Mouse (Mus musculus) central nervous system, embryonic 18 days (tissue): ENCODE results near the gene Majin. TPM values are rescaled to one million over a fixed set of nuclear protein-coding genes. Genes with fewer than 3 reads are reported as not detected.

Experiments
- polyA plus RNA-seq: library from polyadenylated mRNA; depleted of rRNA; stranded (reverse); fragments of >200 nt; gene quantifications from 2 replicates; pipeline ENCODE4 v1.2.3, GENCODE M21; 2012; rRNA removed

Majin gene
- polyA plus RNA-seq = 0.05 TPM in 1 of 2 replicates, not detected in the other

DNA sequence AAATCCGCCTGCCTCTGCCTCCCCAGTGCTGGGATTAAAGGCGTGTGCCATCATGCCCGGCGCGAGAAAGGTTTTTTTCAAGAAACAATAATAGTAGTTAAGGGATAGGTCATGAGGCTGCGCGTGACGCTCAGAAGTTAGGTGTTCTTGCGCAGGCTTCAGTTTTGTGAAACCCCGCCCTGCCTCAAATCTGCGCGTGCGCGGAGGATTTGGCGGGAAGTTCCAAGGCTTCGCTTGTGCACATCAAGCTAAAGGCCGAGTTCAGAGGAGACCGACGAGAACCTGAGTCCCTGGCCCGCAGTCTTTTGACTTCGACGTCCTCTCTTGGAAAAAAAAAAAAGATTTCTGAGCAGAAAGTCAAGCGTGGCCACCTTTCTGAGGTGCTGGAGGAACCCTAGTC, at the start of gene Majin:
TSS of gene Majin (plus strand) at position 258 of the 400 bp plus-strand sequence.

DNA sequence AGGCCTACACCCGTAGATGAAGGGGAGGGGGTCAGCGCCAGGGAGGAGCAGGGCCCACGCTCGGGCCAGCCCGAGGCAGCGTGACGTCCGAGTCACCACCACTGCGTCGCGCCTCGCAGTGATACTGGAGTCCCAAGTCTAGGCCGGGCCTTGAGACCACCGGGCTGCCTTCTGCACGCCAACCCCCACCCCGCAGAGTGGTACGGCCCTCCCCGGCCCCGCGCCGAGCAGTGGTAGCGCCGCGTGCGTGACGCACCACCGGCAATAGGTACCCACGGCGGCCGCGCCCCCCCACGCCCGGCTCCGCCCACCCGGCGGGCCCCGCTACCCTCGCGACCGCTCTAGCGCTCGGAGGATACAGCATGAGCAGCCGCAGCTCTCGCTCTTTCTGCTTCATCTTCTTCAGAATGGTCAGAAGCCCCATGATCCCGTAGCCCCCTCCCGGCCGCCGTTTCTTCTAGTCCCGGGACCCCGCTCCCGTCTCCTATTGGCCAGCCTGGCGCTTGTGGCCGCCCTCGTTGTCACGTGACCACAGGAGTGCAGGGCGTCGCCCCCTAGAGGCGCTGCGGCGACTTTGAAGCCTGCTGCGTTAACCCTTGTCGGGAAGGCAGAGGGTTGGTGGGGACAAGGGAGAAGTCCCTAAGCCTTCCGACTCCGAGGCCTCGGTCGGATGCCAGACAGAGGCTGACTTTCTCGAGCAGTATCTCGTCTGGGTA, 43.4 kb upstream of the Majin start, which contains the start of gene Batf2:
TSS of gene Batf2 (plus strand) at position 306 of the 716 bp plus-strand sequence.

DNA sequence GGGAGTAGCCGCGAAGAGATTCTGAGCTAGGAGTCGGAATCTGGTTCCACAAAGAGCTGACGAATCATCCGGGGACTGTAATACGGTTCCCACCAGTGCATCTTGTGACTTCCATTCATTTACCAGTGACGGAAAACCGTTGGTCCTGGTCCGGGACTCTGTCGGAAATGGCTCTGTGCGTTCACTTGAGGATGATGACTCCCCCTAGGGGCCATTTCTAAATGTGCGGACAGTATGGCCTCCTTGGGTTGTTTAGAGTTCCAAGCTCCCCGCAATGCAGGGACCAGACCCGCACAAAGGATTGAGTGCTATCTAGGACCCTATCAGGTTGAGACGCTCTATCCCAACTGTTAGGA, 42.8 kb upstream of the Majin start, which contains the start of gene Arl2:
TSS of gene Arl2 (minus strand) at position 155 of the 356 bp plus-strand sequence.

DNA sequence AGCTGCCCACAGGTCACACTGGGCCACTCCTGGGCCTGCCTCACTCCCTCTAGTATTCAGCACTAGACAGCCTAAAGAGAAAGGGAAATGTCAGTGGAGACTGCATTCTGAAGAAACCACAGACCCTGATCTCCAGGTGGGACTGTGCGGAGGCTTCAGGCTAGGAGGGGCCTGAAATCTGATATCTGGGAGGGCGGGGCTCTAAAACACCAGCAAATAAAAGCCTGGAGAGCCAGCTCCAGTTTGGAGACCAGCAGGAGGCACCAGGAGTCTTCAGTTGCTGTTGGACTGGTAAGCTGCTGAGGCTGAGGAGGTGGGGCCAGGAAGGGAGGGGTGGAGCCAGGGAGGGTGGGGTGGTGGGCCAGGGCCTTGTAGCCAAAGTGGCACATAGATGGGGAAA, 41.9 kb downstream of the Majin start, which contains the start of gene Gpha2:
TSS of gene Gpha2 (plus strand) at position 246 of the 400 bp plus-strand sequence.

DNA sequence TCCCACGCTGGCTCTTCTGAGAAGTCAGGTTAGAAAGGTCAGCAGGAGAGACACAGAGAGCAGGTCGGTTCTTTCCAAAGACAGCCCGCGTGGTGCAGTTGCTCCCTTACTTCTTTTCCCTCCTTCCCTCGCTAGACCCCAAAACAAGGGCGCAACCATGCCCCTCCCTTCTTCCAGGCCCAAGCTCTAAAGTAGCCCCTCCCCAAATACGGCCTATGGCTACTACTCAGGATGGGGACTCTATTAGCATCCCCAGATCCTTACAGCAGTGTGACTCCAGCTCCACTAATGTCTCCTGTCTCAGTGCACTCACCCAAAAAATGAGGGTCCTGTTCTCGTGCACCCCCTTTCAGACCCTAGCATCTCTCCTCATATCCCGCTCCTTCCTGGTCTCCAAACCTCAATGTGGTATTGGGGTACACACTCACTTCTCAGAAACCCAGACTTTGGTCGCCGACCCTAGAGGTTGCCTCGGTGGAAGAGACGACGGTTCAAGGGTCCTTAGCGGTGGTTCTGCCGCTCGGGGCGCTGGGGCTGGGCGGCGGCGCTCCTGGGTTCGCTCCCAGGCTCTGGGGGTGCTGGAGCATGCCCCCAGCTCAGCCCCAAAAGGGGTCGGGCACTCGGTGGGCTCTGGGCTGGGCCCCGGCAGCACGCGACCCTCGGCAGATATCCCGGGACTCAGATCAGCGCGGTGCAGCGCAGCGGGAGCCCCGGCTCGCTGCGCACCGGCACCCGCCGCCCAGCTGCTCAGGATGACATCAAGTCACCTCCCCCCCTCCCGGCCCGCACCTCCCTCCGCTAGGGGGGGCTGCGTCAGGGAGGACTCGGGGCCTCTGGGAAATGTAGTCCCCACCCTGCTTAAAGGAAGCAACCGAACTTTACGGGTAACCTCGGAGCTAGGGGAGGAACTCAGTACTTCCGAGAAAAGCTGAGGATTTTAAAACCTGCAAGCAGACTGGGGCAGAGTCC, 51.2 kb downstream of the Majin start, which contains the start of gene Ppp2r5b:
TSS of gene Ppp2r5b (minus strand) at position 789 of the 969 bp plus-strand sequence.

DNA sequence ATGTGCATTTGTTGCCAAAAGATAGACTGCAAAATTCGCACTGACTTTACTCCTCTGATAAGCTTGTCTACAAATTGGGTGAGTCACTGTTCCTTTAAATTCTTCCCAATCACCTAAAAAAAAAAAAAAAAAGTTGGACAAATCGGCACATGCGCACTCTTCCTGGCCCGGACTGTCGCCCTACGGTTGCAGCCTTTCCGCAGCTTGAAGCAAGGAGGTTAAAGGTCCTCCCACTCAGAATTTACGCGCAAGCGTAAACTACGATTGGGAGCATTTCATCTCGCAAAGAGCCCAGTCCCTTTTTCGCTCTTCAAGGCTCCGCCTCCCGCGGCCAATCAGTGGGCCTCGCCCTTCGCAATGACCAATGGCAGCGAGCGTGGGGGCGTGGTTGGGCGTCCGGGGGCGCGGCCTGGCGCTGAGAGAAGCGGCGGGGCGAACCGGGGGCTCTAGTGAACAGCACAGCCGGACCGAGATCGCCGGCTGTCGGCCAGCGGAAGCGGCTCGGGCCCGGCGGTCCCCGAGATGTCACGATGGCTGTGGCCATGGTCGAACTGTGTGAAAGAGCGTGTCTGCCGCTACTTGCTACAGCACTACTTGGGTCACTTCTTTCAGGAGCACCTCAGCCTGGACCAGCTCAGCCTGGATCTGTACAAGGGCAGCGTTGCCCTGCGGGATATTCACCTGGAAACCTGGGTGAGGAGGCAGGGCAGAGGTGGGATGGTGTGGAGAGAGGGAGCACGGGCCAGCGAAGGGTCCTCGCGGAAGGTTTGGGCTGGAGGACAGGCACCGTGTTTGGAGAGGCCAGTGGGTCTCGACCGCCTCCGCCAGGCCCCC, 57.3 kb downstream of the Majin start, which contains the start of gene Atg2a:
TSS of gene Atg2a (plus strand) at position 395 of the 834 bp plus-strand sequence.

Other genes starting within 250 kb of the Majin start
- gene Pola2, start 220.2 kb upstream of the Majin start, polyA plus RNA-seq = 27.5 and 30.6 TPM in 2 replicates
- not detected in 2 replicates for gene Slc22a20, start 198.2 kb upstream of the Majin start, polyA plus RNA-seq
- 8.7 and 8.9 TPM in 2 replicates for gene Capn1, start 168.5 kb upstream of the Majin start, polyA plus RNA-seq
- gene Syvn1, start 137.8 kb upstream of the Majin start, polyA plus RNA-seq = 19.9 and 20.2 TPM in 2 replicates
- gene Mrpl49, start 126.6 kb upstream of the Majin start, polyA plus RNA-seq = 44.9 and 46.3 TPM in 2 replicates
- 1,265 and 1,281 TPM in 2 replicates for gene Fau, start 126.5 kb upstream of the Majin start, polyA plus RNA-seq
- gene Znhit2, start 123.2 kb upstream of the Majin start, polyA plus RNA-seq = 31.8 and 33.0 TPM in 2 replicates
- 99.6 and 104 TPM in 2 replicates for gene Tm7sf2, start 116.0 kb upstream of the Majin start, polyA plus RNA-seq
- 87.7 and 91.1 TPM in 2 replicates for gene Vps51, start 107.2 kb upstream of the Majin start, polyA plus RNA-seq
- 0.17 TPM in 1 of 2 replicates, not detected in the other for gene Tmem262, start 104.4 kb upstream of the Majin start, polyA plus RNA-seq
- gene Gm28374, start 102.1 kb upstream of the Majin start, polyA plus RNA-seq = 1.5 and 1.6 TPM in 2 replicates
- 86.3 and 98.7 TPM in 2 replicates for gene Zfpl1, start 99.4 kb upstream of the Majin start, polyA plus RNA-seq
- 4.4 and 4.7 TPM in 2 replicates for gene Cdca5, start 99.4 kb upstream of the Majin start, polyA plus RNA-seq
- gene AC131692.1, start 90.0 kb upstream of the Majin start, polyA plus RNA-seq = 0.09 and 0.18 TPM in 2 replicates
- gene Naaladl1, start 78.6 kb upstream of the Majin start, polyA plus RNA-seq = 0.59 and 0.63 TPM in 2 replicates
- 51.8 and 53.5 TPM in 2 replicates for gene Sac3d1, start 65.7 kb upstream of the Majin start, polyA plus RNA-seq
- 55.8 and 56.8 TPM in 2 replicates for gene Snx15, start 56.1 kb upstream of the Majin start, polyA plus RNA-seq
- 0.15 TPM in 1 of 2 replicates, not detected in the other for gene Batf2, start 43.4 kb upstream of the Majin start, polyA plus RNA-seq
- gene Arl2, start 42.8 kb upstream of the Majin start, polyA plus RNA-seq = 107 and 108 TPM in 2 replicates
- gene Gpha2, start 42.0 kb downstream of the Majin start, polyA plus RNA-seq = 0.11 TPM in 1 of 2 replicates, not detected in the other
- 152 TPM in 2 replicates for gene Ppp2r5b, start 51.5 kb downstream of the Majin start, polyA plus RNA-seq
- gene Atg2a, start 57.3 kb downstream of the Majin start, polyA plus RNA-seq = 17.8 and 20.5 TPM in 2 replicates
- gene Ehd1, start 92.3 kb downstream of the Majin start, polyA plus RNA-seq = 147 and 154 TPM in 2 replicates
- 3.8 and 3.9 TPM in 2 replicates for gene Cdc42bpg, start 122.1 kb downstream of the Majin start, polyA plus RNA-seq
- 94.3 and 100.0 TPM in 2 replicates for gene Men1, start 150.6 kb downstream of the Majin start, polyA plus RNA-seq
- gene Map4k2, start 156.7 kb downstream of the Majin start, polyA plus RNA-seq = 137 and 144 TPM in 2 replicates
- 105 and 134 TPM in 2 replicates for gene Sf1, start 179.3 kb downstream of the Majin start, polyA plus RNA-seq
- gene Pygm, start 200.0 kb downstream of the Majin start, polyA plus RNA-seq = 4.8 and 13.2 TPM in 2 replicates
- gene Rasgrp2, start 215.0 kb downstream of the Majin start, polyA plus RNA-seq = 182 and 184 TPM in 2 replicates
- 226 and 258 TPM in 2 replicates for gene Nrxn2, start 234.3 kb downstream of the Majin start, polyA plus RNA-seq